Mouse (Mus musculus) lung, embryonic 15.5 days (tissue): ENCODE measurements at regions not wholly inside any gene's neighbourhood (a gene's known extent, or its start where the extent isn't known, plus 50 kb on each side); places are given as distances from the start of the nearest gene placed in this dataset.

ENCODE experiments used
- ATAC-seq: fragments of 200-750 bp; cut with Nextera tagmentation; 2 replicates; pipeline ENCODE4 v1.8.0; 2017; ENCODE audit warnings: moderate number of reproducible peaks, borderline replicate concordance; ENCODE audit not compliant: low FRiP score, low TSS enrichment; ENCODE audit errors: extremely low read depth
- H3K27ac ChIP-seq: fragments of 300-500 bp; sonication (generic); 2 replicates; pipeline ENCODE4 v1.5.1; 2015; ENCODE audit warnings: moderate library complexity, mild to moderate bottlenecking, inconsistent platforms
- H3K27me3 ChIP-seq: fragments of 300-500 bp; sonication (generic); 2 replicates; pipeline ENCODE4 v1.6.1; 2015; ENCODE audit warnings: inconsistent platforms
- H3K36me3 ChIP-seq: fragments of 300-500 bp; sonication (generic); 2 replicates; pipeline ENCODE4 v1.6.1; 2015; ENCODE audit warnings: inconsistent platforms
- H3K4me1 ChIP-seq: fragments of 300-500 bp; sonication (generic); 2 replicates; pipeline ENCODE4 v1.6.1; 2015; ENCODE audit warnings: inconsistent platforms
- H3K4me2 ChIP-seq: fragments of 300-500 bp; sonication (generic); 2 replicates; pipeline ENCODE4 v1.6.1; 2015; ENCODE audit warnings: inconsistent platforms, mild to moderate bottlenecking, moderate library complexity
- H3K4me3 ChIP-seq: fragments of 300-500 bp; sonication (generic); 2 replicates; pipeline ENCODE4 v1.5.1; 2015; ENCODE audit warnings: mild to moderate bottlenecking, inconsistent platforms
- H3K9ac ChIP-seq: fragments of 300-500 bp; sonication (generic); 2 replicates; pipeline ENCODE4 v1.6.1; 2015; ENCODE audit warnings: inconsistent platforms
- H3K9me3 ChIP-seq: fragments of 300-500 bp; sonication (generic); 2 replicates; pipeline ENCODE4 v1.6.1; 2016; ENCODE audit warnings: inconsistent platforms
- WGBS: fragments of 180-500 bp; shearing (Covaris S2); methylation state at CpG from one replicate; pipeline ENCODE4 v1.1.7; 2015; 5-methylcytosine and 5-hydroxymethylcytosine counted together

DNA sequence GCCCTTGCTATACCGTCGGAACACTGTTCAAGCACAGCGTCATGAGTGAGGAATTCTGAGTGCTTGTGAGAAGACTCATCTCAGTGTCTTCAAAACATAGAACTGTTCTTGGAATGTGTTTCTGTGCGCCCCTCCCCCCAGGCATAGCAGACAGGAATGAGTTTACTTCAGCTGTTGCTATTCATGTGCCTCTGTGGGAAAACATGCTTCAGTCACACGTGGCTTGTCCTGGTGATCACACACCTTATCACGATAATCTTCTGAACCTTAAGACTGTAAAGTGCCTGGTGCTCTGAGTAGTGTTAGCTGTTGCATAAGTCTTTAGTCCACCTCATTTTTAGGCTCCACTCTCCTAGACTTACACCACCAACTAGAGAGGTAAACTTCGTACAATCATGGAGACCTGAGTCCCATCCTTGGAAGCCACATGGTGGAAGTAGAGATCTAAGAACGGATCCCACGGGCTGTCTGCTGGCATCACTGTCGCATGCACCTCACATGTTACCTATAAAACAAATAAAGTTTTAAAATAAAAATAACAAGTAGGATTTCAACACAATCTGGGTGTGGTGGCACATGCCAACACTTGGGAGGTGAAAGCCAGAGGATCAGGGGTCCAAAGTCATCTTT, 1143.8 kb downstream of the 4930447A16Rik start:
- WGBS: 71% methylated on average over 10 of the region's 10 CpGs
- Histone ChIP-seq H3K4me3 (no peak overlapping the region), H3K4me1 (peaks cover 13% of the 10 kb centered on the region), H3K27me3 (no peaks in the 10 kb centered on the region), H3K9ac (no peak overlapping the region), H3K27ac (no peak overlapping the region), H3K4me2 (no peak overlapping the region), H3K9me3 (no peaks in the 10 kb centered on the region), H3K36me3 (no peaks in the 10 kb centered on the region)
- ATAC-seq: no peak

DNA sequence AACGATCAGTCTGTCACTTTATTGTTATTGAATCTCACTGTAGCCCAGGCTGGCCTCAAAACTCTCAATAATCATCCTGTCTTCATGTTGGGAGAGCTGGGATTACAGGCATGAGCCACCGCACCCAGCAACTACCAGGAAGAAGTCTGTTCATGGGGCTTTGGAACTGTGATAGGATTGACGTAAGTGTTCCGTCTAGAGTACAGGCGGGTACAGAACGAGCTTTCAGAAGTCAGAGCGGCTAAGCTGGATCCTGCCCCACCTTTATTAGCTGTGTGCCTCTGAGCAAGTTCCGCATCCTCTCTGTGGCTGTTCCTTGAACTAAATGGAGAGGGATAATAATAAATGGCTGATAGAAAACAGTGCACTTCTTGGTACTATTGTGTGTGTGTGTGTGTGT, 1144.8 kb downstream of the 4930447A16Rik start:
- no peaks in the 10 kb centered on the region for H3K36me3 ChIP-seq
- H3K9ac ChIP-seq: no peak overlapping the region
- no peak overlapping the region for H3K4me2 ChIP-seq
- H3K27me3 ChIP-seq: no peaks in the 10 kb centered on the region
- whole genome bisulfite sequencing: 81% methylated on average over 8 of the region's 8 CpGs
- no peaks in the 10 kb centered on the region for H3K9me3 ChIP-seq
- H3K4me1 ChIP-seq: peaks cover 13% of the 10 kb centered on the region
- H3K4me3 ChIP-seq: no peak overlapping the region
- no peak for ATAC-seq
- H3K27ac ChIP-seq: no peak overlapping the region

DNA sequence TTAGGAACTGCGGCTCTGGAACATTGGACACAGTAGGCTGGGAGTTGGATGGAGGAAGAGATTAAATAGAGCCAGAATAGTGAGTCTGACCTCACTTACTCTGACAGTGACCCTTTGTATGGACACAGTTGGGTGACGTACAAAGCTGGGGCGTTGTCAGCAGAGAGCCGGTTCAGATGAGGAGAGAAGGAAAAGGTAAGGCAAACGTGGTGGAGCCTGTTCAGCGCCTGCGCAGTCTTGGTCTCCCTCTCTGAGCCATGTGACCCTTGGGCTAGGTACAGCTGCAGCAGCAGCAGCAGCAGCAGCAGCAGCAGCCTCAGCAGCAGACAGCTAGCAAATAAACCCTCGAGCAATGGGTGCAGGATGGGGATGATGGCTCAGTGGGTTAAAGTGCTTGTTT, 1145.4 kb downstream of the 4930447A16Rik start:
- Histone ChIP-seq H3K27ac (no peak overlapping the region), H3K9me3 (no peaks in the 10 kb centered on the region), H3K36me3 (no peaks in the 10 kb centered on the region), H3K27me3 (no peaks in the 10 kb centered on the region), H3K4me3 (no peak overlapping the region), H3K4me2 (no peak overlapping the region), H3K9ac (no peak overlapping the region), H3K4me1 (peaks cover 13% of the 10 kb centered on the region)
- no peak for ATAC-seq
- WGBS: 42% methylated on average over 8 of the region's 8 CpGs

DNA sequence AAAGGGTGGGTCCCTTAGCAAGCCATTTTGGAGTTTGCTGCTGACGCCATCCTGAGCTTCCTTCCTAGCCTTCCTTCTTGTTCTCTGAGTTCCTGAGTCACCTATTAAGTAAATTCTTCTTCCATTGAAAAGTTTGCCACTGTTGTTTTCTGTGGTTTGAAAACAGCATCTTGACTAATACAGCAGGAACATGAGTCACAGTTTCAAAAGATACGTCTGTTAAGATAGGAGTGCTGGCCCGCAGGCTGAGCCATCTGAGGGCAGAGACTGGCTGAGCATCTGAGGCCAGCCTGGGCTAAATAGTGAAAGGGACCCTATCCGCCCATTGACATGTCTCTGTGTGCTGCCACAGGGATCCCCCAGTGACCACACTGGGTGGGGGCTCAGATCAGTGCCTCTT, 1147.3 kb downstream of the 4930447A16Rik start:
- no peak overlapping the region for H3K4me3 ChIP-seq
- peaks cover 9% of the 10 kb centered on the region for H3K4me1 ChIP-seq
- no peak overlapping the region for H3K27ac ChIP-seq
- WGBS: 90% methylated on average over 4 of the region's 4 CpGs
- ATAC-seq: no peak
- no peaks in the 10 kb centered on the region for H3K36me3 ChIP-seq
- H3K4me2 ChIP-seq: no peak overlapping the region
- H3K9ac ChIP-seq: no peak overlapping the region
- H3K9me3 ChIP-seq: no peaks in the 10 kb centered on the region
- H3K27me3 ChIP-seq: no peaks in the 10 kb centered on the region

- no peak overlapping the region for H3K4me2 ChIP-seq
- no peaks in the 10 kb centered on the region for H3K4me1 ChIP-seq
- H3K9ac ChIP-seq: no peak overlapping the region
- H3K9me3 ChIP-seq: no peaks in the 10 kb centered on the region
- H3K4me3 ChIP-seq: no peak overlapping the region
- no peaks in the 10 kb centered on the region for H3K36me3 ChIP-seq
- ATAC-seq: 0 out of 2 replicates have a peak, but pooled peaks have one; percentile 31
- H3K27me3 ChIP-seq: no peaks in the 10 kb centered on the region
- 70% methylated on average over 8 of the region's 8 CpGs for WGBS
- H3K27ac ChIP-seq: no peak overlapping the region
Measured at GRCm38 (mm10) chr15:38574447-38574846, 1149.1 kb downstream of the 4930447A16Rik start.

- no peak overlapping the region for H3K4me3 ChIP-seq
- H3K4me2 ChIP-seq: no peak overlapping the region
- no peak for ATAC-seq
- 77% methylated on average over 4 of the region's 4 CpGs for WGBS
- no peaks in the 10 kb centered on the region for H3K9me3 ChIP-seq
- no peak overlapping the region for H3K9ac ChIP-seq
- no peaks in the 10 kb centered on the region for H3K27me3 ChIP-seq
- H3K36me3 ChIP-seq: no peaks in the 10 kb centered on the region
- no peak overlapping the region for H3K27ac ChIP-seq
- H3K4me1 ChIP-seq: no peaks in the 10 kb centered on the region
Measured at GRCm38 (mm10) chr15:38575254-38575653, 1149.9 kb downstream of the 4930447A16Rik start.

DNA sequence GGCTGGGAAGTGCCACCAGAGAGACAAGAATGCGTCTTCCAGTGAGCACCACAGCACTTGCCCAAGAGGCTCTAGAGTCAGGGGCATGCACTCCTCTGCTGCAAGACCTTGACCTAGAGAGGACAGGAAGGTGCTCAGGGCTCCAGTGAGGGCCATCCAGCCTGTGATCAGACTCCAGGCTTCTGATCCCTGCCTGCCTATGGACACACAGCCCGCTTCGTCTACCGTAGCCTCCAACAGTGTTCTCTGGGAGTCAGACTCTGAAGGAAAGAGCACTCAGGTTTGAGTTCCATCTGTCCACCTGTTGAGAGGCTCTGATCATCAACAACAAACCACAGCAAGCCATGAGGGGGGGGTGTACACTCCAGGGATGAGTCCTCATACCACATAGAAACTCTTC, 1152.3 kb downstream of the 4930447A16Rik start:
- no peak for ATAC-seq
- Histone ChIP-seq H3K36me3 (no peaks in the 10 kb centered on the region), H3K9ac (no peak overlapping the region), H3K4me1 (no peaks in the 10 kb centered on the region), H3K4me3 (no peak overlapping the region), H3K9me3 (no peaks in the 10 kb centered on the region), H3K4me2 (no peak overlapping the region), H3K27me3 (no peaks in the 10 kb centered on the region), H3K27ac (no peak overlapping the region)
- 95% methylated on average over 4 of the region's 4 CpGs for WGBS

GRCm38 (mm10) chr15:38579481-38579880, 1154.1 kb downstream of the 4930447A16Rik start:
- no peak overlapping the region for H3K27ac ChIP-seq
- no peak overlapping the region for H3K4me2 ChIP-seq
- H3K9ac ChIP-seq: no peak overlapping the region
- no peak for ATAC-seq
- no peaks in the 10 kb centered on the region for H3K27me3 ChIP-seq
- H3K4me3 ChIP-seq: no peak overlapping the region
- 75% methylated on average over 4 of the region's 4 CpGs for WGBS
- H3K9me3 ChIP-seq: no peaks in the 10 kb centered on the region
- no peaks in the 10 kb centered on the region for H3K4me1 ChIP-seq
- H3K36me3 ChIP-seq: no peaks in the 10 kb centered on the region

GRCm38 (mm10) chr15:38583500-38583899, 1158.1 kb downstream of the 4930447A16Rik start:
- no peak for ATAC-seq
- no peak overlapping the region for H3K4me3 ChIP-seq
- H3K4me1 ChIP-seq: peaks cover 5% of the 10 kb centered on the region; the same call in 1 of the 2 replicates
- no peak overlapping the region for H3K9ac ChIP-seq
- no peak overlapping the region for H3K27ac ChIP-seq
- no peak overlapping the region for H3K4me2 ChIP-seq
- H3K36me3 ChIP-seq: no peaks in the 10 kb centered on the region
- no peaks in the 10 kb centered on the region; the same call in 1 of the 2 replicates for H3K27me3 ChIP-seq
- 57% methylated on average over 5 of the region's 5 CpGs for WGBS
- H3K9me3 ChIP-seq: no peaks in the 10 kb centered on the region

GRCm38 (mm10) chr15:38584425-38584824, 1159.1 kb downstream of the 4930447A16Rik start:
- no peak for ATAC-seq
- H3K27me3 ChIP-seq: no peaks in the 10 kb centered on the region; the same call in 1 of the 2 replicates
- H3K9ac ChIP-seq: no peak overlapping the region
- H3K4me1 ChIP-seq: peaks cover 5% of the 10 kb centered on the region; the same call in 1 of the 2 replicates
- H3K27ac ChIP-seq: no peak overlapping the region
- 45% methylated on average over 6 of the region's 6 CpGs for WGBS
- no peak overlapping the region for H3K4me2 ChIP-seq
- H3K9me3 ChIP-seq: no peaks in the 10 kb centered on the region
- no peaks in the 10 kb centered on the region for H3K36me3 ChIP-seq
- H3K4me3 ChIP-seq: no peak overlapping the region

DNA sequence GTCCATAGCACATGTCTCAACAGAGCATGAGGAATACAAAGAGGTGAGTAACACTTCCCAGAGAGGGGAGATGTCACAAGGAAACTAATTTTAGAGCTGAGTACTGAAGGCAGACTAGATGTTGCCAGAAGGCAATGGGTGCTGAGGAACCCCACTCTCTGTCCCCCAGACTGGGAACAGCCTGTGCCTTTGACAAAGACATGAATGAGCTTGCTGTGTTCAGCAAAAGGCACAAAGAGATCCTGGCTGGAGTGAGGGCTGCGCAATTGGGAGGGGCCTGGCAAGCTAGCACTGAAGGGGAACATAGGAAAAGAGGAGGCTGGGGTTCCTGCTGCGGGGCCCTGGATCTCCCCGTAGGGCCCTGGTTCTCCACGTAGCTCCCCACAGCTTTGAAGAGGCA, 1160.3 kb downstream of the 4930447A16Rik start:
- Histone ChIP-seq H3K36me3 (no peaks in the 10 kb centered on the region), H3K4me1 (peaks cover 5% of the 10 kb centered on the region; the same call in 1 of the 2 replicates), H3K4me2 (no peak overlapping the region), H3K9me3 (no peaks in the 10 kb centered on the region), H3K27me3 (no peaks in the 10 kb centered on the region; the same call in 1 of the 2 replicates), H3K4me3 (no peak overlapping the region), H3K9ac (no peak overlapping the region), H3K27ac (no peak overlapping the region)
- no peak for ATAC-seq
- 89% methylated on average over 4 of the region's 4 CpGs for WGBS

DNA sequence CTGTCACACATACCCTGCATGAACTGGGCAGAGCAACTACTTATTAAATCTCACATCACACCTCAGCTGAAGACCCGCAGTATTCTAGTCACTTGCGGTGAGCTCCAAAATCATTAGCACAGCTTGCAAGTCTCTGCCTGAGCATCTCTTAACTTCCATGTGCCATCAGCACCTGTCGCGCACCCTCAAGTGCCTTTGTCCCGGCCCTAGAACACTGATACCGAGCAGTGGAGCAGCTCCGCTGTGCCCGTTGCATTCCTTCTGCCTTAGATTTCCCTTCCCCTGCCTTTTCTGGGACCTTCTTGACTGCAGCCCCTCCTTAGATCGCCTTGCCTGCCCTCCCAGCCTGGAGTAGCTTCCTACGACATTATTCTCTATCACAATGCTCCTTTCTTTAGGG, 1161.2 kb downstream of the 4930447A16Rik start:
- WGBS: 55% methylated on average over 10 of the region's 10 CpGs
- no peak overlapping the region for H3K4me2 ChIP-seq
- H3K36me3 ChIP-seq: no peaks in the 10 kb centered on the region
- ATAC-seq: no peak
- H3K9me3 ChIP-seq: no peaks in the 10 kb centered on the region
- H3K27me3 ChIP-seq: no peaks in the 10 kb centered on the region; the same call in 1 of the 2 replicates
- H3K9ac ChIP-seq: no peak overlapping the region
- no peak overlapping the region for H3K27ac ChIP-seq
- no peak overlapping the region for H3K4me3 ChIP-seq
- H3K4me1 ChIP-seq: peaks cover 5% of the 10 kb centered on the region; the same call in 1 of the 2 replicates
